Mouse (Mus musculus) lung, adult 2 months (tissue): ENCODE data around the gene Fgf15.

Experiments used
- CTCF ChIP-seq: fragments of 200-500 bp; IDR thresholded peaks from 2 replicates; pipeline ENCODE4 v1.5.1; 2011; ENCODE audit warnings: mild to moderate bottlenecking, low read length, control low read depth; ENCODE audit not compliant: insufficient read depth
- POLR2A ChIP-seq: fragments of 200-500 bp; IDR thresholded peaks from 2 replicates; pipeline ENCODE4 v1.6.1; 2011; ENCODE audit warnings: low read depth, mild to moderate bottlenecking, control low read depth, low read length, borderline replicate concordance; ENCODE audit errors: extremely low read depth

GRCm38 (mm10) chr7:144867602-144868001 is 28.7 kb upstream of the Fgf15 start:
- TF ChIP-seq POLR2A (no peak), CTCF (no peak)
